Mouse (Mus musculus) embryonic facial prominence, embryonic 10.5 days (tissue): ENCODE results near the gene Ifi27l2b. TPM values are rescaled to one million over a fixed set of nuclear protein-coding genes. Genes with fewer than 3 reads are reported as not detected.
A peak's percentile ranks its signal among the peaks of the same experiment; 100 is the strongest.

Experiments
- DNase-seq: peaks from one replicate; pipeline ENCODE4 v3.0.0-alpha.2; 2017; ENCODE audit warnings: low spot score
- H3K27ac ChIP-seq: fragments of 300-500 bp; sonication (generic); replicated peaks from 2 replicates; pipeline ENCODE4 v1.5.1; 2016; ENCODE audit warnings: mild to moderate bottlenecking
- H3K27me3 ChIP-seq: fragments of 300-500 bp; sonication (generic); replicated peaks from 2 replicates; pipeline ENCODE4 v1.6.1; 2016; ENCODE audit warnings: low read depth, mild to moderate bottlenecking; ENCODE audit not compliant: poor library complexity, severe bottlenecking
- H3K36me3 ChIP-seq: fragments of 300-500 bp; sonication (generic); replicated peaks from 2 replicates; pipeline ENCODE4 v1.6.1; 2016; ENCODE audit warnings: mild to moderate bottlenecking, moderate library complexity
- H3K4me1 ChIP-seq: fragments of 300-500 bp; sonication (generic); 2 replicates; pipeline ENCODE4 v1.6.1; 2016
- H3K4me3 ChIP-seq: fragments of 300-500 bp; sonication (generic); 2 replicates; pipeline ENCODE4 v1.5.1; 2016; ENCODE audit warnings: mild to moderate bottlenecking, moderate library complexity
- H3K9me3 ChIP-seq: fragments of 300-500 bp; sonication (generic); 2 replicates; pipeline ENCODE4 v1.6.1; 2016; ENCODE audit warnings: mild to moderate bottlenecking
- WGBS: fragments of 180-500 bp; shearing (Covaris S2); methylation state at CpG from one replicate; pipeline ENCODE4 v1.1.7; 2016; 5-methylcytosine and 5-hydroxymethylcytosine counted together
- polyA plus RNA-seq: library from polyadenylated mRNA; unstranded; fragments of >200 nt; fragmentation: Nextera tagmentation; extraction: Ambion mirVana; gene quantifications from 2 replicates; pipeline ENCODE4 v1.2.1, GENCODE M21; 2016

Gene Ifi27l2b
- polyA plus RNA-seq, 1 experiment from 2014 or later, result not detected

DNA sequence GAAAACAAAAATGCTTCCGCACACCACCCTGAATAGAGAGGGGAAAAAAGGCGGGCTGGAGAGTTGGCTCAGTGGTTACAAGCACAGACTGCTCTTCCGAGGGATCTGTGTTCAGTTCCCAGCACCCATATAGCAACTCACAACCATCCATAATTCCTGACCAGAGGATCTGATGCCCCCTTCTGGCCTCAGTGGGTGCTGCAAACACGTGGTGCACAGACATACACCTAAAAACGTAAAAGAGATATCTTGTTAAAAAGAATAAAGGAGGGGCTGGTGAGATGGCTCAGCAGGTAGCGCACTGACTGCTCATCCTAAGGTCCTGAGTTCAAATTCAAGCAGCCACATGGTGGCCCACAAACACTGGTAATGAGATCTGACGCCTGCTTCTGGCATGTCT, 30.3 kb downstream of the Ifi27l2b start:
- WGBS, result 87% methylated on average over 7 of the region's 7 CpGs
- no peaks in the 10 kb centered on the region for H3K9me3 ChIP-seq
- H3K36me3 ChIP-seq, result peaks cover 20% of the 10 kb centered on the region
- no peak for DNase-seq
- H3K27me3 ChIP-seq, result no peaks in the 10 kb centered on the region
- peaks cover 22% of the 10 kb centered on the region for H3K4me1 ChIP-seq
- H3K4me3 ChIP-seq, result no peak overlapping the region
- no peak overlapping the region for H3K27ac ChIP-seq

DNA sequence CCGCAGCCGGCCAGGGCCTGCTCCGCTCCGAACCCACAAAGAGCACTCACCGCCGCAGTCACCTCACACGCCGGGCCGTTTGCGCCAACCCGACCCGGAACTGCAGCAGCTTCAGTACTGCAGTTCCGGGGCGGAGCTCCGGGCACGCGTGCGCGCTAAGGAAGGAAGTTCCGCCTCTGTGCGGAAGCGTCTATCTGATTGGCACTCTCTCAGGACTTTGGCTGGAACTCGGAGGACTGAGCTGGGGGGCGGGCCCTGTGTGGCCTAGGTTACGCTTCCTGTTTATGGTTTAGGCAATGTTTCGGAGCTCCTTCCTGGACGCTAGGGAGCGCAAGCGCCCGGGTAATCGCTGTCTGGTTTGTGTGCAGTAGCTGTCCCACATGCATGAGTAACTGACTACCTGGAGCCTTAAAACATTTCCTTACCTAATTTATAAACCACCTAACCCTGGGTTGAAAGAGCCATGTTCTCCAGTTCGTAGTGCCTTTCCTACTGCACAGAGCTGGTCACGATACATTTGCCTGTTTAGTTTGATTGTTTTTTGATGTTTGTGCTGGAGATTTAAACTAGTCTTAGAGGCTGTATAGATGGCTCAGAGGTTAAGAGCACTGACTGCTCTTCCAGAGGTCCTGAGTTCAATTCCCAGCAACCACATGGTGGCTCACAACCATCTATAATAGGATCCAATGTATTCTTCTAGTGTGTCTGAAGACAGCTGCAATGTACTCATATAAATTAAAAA, 31.1 kb downstream of the Ifi27l2b start, which contains the start of gene Ddx24:
Gene Ddx24, minus strand, starts transcription at position 102 of the 742 bp plus-strand sequence.
- Histone ChIP-seq H3K36me3 (peaks cover 26% of the 10 kb centered on the region), H3K4me1 (peaks cover 26% of the 10 kb centered on the region), H3K4me3 (peak within 1 kb of the TSS; percentile 97), H3K9me3 (no peaks in the 10 kb centered on the region), H3K27ac (peak within 1 kb of the TSS; percentile 87), H3K27me3 (no peaks in the 10 kb centered on the region)
- peak; percentile 99 for DNase-seq
- 2% methylated on average over 33 of the region's 33 CpGs for WGBS

DNA sequence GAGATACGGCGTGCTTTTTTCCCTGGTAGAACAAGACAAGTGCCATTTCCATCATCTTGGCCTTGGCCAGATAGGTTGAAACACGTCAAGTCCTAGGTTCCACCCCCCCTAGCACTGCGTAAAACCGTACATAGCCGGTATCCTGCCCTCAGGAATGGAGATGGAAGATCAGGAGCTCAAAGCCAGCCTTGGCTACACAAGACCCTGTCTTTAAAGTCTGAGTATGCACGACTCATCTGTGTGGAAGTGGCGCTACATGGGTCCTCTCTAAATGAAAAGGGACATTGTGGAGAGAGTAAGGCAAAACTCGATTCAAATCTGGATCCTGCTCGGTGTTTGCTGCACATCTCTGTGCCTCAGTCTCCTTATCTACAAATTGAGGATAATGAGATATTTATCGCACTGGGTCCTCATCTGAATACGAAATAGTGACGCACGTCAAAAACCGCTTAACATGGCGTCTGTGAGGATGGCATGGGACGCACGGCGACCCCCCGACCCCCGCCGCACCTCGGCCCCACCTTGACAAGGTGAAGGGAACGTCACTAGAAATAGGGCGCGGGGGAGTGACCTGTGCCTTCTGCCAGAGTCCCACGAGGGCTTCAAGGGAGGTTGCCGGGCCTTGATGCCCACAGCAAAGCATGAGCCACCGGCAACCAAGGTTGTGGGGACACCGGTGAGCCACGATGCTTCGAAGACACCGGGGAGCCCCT, 31.9 kb downstream of the Ifi27l2b start:
- WGBS, result 9% methylated on average over 33 of the region's 33 CpGs
- peak overlapping the region; percentile 97 for H3K4me3 ChIP-seq
- H3K27ac ChIP-seq, result peak overlapping the region; percentile 87
- no peak for DNase-seq
- H3K9me3 ChIP-seq, result no peaks in the 10 kb centered on the region
- peaks cover 26% of the 10 kb centered on the region for H3K4me1 ChIP-seq
- no peaks in the 10 kb centered on the region for H3K27me3 ChIP-seq
- peaks cover 26% of the 10 kb centered on the region for H3K36me3 ChIP-seq

DNA sequence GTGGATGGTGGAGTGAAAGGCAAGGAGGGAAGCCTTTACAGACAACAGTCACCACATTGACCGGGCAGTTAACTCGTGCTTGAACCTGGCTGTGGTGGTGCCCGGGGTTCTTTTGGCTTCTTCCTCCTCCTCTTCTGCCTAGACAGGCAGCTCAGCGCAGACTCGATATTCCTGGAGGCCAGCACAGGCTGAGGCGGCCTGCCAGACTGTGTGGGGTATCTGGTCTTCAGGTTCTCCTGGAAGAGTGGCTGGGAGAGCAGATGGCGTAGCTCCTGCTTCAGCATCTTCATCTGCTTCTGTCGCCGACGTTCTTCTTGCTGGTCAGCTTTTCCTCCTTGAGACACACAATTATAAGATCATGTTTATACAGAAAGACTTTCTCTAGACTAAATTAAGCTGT, 48.9 kb downstream of the Ifi27l2b start:
- no peak overlapping the region for H3K27ac ChIP-seq
- no peak for DNase-seq
- no peak overlapping the region for H3K4me3 ChIP-seq
- peaks cover 97% of the 10 kb centered on the region for H3K36me3 ChIP-seq
- no peaks in the 10 kb centered on the region for H3K9me3 ChIP-seq
- no peaks in the 10 kb centered on the region for H3K4me1 ChIP-seq
- H3K27me3 ChIP-seq, result no peaks in the 10 kb centered on the region
- WGBS, result 94% methylated on average over 10 of the region's 10 CpGs

DNA sequence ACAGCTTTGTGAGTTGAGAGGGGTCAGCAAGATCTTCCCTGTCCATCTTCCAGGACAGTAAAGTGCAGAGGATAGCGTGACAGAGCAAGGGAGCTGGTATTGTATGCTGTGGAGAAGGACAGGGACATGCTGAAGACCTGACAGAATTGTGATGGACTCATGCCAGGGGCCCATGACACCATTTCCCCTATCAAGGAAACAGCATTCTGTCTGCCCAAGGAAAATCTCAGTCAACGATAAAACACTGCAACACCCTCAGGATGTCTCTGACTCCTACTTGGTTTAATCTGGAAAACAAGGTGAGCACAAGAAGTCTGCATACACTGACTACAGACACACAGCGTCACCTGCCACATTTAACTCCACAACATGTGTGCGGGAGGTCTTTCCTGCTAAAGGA, 49.3 kb downstream of the Ifi27l2b start, which contains the start of gene 9330161L09Rik:
Gene 9330161L09Rik, minus strand, starts transcription at position 101 of the 400 bp plus-strand sequence.
- Histone ChIP-seq H3K27me3 (no peaks in the 10 kb centered on the region), H3K9me3 (no peaks in the 10 kb centered on the region), H3K4me1 (no peaks in the 10 kb centered on the region), H3K36me3 (peaks cover 97% of the 10 kb centered on the region), H3K27ac (no peak within 1 kb of the TSS), H3K4me3 (no peak within 1 kb of the TSS)
- DNase-seq, result no peak
- WGBS, result 95% methylated on average over 4 of the region's 4 CpGs

DNA sequence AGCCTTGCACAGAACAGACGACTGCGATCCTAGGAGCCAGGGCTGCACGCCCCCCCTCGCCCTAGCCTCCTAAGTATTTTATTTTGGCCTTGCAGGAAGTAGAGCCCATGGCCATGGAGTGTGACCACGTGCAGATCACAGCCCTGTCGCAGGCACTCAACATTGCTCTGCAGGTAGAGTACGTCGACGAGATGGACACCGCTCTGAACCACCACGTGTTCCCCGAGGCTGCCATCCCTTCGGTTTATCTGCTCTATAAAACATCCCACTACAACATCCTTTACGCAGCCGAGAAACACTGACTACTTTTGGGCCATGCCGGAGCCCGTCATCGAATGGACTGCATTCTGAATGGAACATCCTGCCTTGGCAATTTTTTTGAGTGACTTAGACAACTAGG, 52.9 kb downstream of the Ifi27l2b start:
- DNase-seq, result no peak
- WGBS, result 89% methylated on average over 18 of the region's 18 CpGs
- no peaks in the 10 kb centered on the region for H3K4me1 ChIP-seq
- H3K36me3 ChIP-seq, result peaks cover 75% of the 10 kb centered on the region
- H3K4me3 ChIP-seq, result no peak overlapping the region
- no peaks in the 10 kb centered on the region for H3K9me3 ChIP-seq
- H3K27me3 ChIP-seq, result no peaks in the 10 kb centered on the region
- no peak overlapping the region for H3K27ac ChIP-seq

Other genes with a start within 250 kb of the Ifi27l2b start
- gene Prima1, start 215.1 kb downstream of the Ifi27l2b start, polyA plus RNA-seq, result 0.44 and 0.52 TPM in 2 replicates
- gene Fam181a, start 146.2 kb downstream of the Ifi27l2b start, polyA plus RNA-seq, result 3.6 and 9.3 TPM in 2 replicates
- gene Asb2, start 101.2 kb downstream of the Ifi27l2b start, polyA plus RNA-seq, result 0.51 and 0.75 TPM in 2 replicates
- gene Otub2, start 68.5 kb downstream of the Ifi27l2b start, polyA plus RNA-seq, result 8.7 and 12.2 TPM in 2 replicates
- gene 9330161L09Rik, start 49.4 kb downstream of the Ifi27l2b start, polyA plus RNA-seq, result 0.35 and 0.60 TPM in 2 replicates
- 97.1 and 106 TPM in 2 replicates for gene Ddx24, start 31.4 kb downstream of the Ifi27l2b start, polyA plus RNA-seq
- gene Ifi27, start 23.0 kb downstream of the Ifi27l2b start, polyA plus RNA-seq, result 1.2 and 1.7 TPM in 2 replicates
- 0.38 and 0.86 TPM in 2 replicates for gene Ifi27l2a, start 13.5 kb downstream of the Ifi27l2b start, polyA plus RNA-seq
- 1.7 and 2.1 TPM in 2 replicates for gene Ppp4r4, start 75.1 kb upstream of the Ifi27l2b start, polyA plus RNA-seq
- gene Serpina10, start 174.2 kb upstream of the Ifi27l2b start, polyA plus RNA-seq, result not detected in 2 replicates
- gene Serpina6, start 200.0 kb upstream of the Ifi27l2b start, polyA plus RNA-seq, result not detected in 2 replicates
- not detected in 2 replicates for gene Serpina16, start 218.9 kb upstream of the Ifi27l2b start, polyA plus RNA-seq
- not detected in 2 replicates for gene Serpina1f, start 238.3 kb upstream of the Ifi27l2b start, polyA plus RNA-seq